Mouse (Mus musculus) central nervous system, embryonic 11.5 days (tissue): ENCODE measurements around the gene Rab43. TPM values are rescaled to one million over a fixed set of nuclear protein-coding genes. Genes with fewer than 3 reads are reported as not detected.

Experiments
- polyA plus RNA-seq: library from polyadenylated mRNA; depleted of rRNA; stranded (reverse); fragments of >200 nt; gene quantifications from 2 replicates; pipeline ENCODE4 v1.2.3, GENCODE M21; 2012; rRNA removed

The Rab43 gene
- 3.1 and 6.8 TPM in 2 replicates for polyA plus RNA-seq

GRCm38 (mm10) chr6:87811675-87812338 is at the start of gene Rab43:
Rab43 (minus strand) TSS chr6:87812164.

GRCm38 (mm10) chr6:87850900-87851614 is 39.1 kb upstream of the Rab43 start, which contains the start of gene Cnbp:
Cnbp (minus strand) TSS chr6:87851106.

GRCm38 (mm10) chr6:87838551-87839197 is 26.7 kb upstream of the Rab43 start, which contains the start of gene Isy1:
Isy1 (minus strand) TSS chr6:87838798.

GRCm38 (mm10) chr6:87835695-87836094 is 23.7 kb upstream of the Rab43 start, which contains the start of gene Gm45140:
Gm45140 (minus strand) TSS chr6:87835795.

GRCm38 (mm10) chr6:87777842-87778241 is 34.1 kb downstream of the Rab43 start, which contains the start of gene Gp9:
Gp9 (plus strand) TSS chr6:87778072.

Other genes with a start within 250 kb of the Rab43 start
- gene Prokr1, start 221.4 kb downstream of the Rab43 start, polyA plus RNA-seq = 2.5 and 2.6 TPM in 2 replicates
- gene Aplf, start 140.0 kb downstream of the Rab43 start, polyA plus RNA-seq = 11.3 and 15.9 TPM in 2 replicates
- 2.7 and 5.0 TPM in 2 replicates for gene Efcc1, start 81.3 kb downstream of the Rab43 start, polyA plus RNA-seq
- gene Gp9, start 34.1 kb downstream of the Rab43 start, polyA plus RNA-seq = 4.3 and 6.9 TPM in 2 replicates
- gene Gm45140, start 23.6 kb upstream of the Rab43 start, polyA plus RNA-seq = 10.2 and 33.9 TPM in 2 replicates
- 67.5 and 130 TPM in 2 replicates for gene Isy1, start 26.6 kb upstream of the Rab43 start, polyA plus RNA-seq
- gene Cnbp, start 38.9 kb upstream of the Rab43 start, polyA plus RNA-seq = 377 and 541 TPM in 2 replicates
- 69.5 and 90.5 TPM in 2 replicates for gene Copg1, start 75.7 kb upstream of the Rab43 start, polyA plus RNA-seq
- 29.0 and 36.8 TPM in 2 replicates for gene Hmces, start 101.8 kb upstream of the Rab43 start, polyA plus RNA-seq
- gene H1fx, start 169.5 kb upstream of the Rab43 start, polyA plus RNA-seq = 179 and 180 TPM in 2 replicates
- gene Rab7, start 233.1 kb upstream of the Rab43 start, polyA plus RNA-seq = 194 and 317 TPM in 2 replicates